Mouse (Mus musculus) megakaryocyte, embryonic 14.5 days (primary cell): ENCODE data around the gene Hmga1b. TPM values are rescaled to one million over a fixed set of nuclear protein-coding genes. Genes with fewer than 3 reads are reported as not detected.
"Not testable (repeated sequence)": the region's sequence is repeated elsewhere in the genome, so short reads cannot be mapped to it uniquely, and the experiment has no call there.

ENCODE experiments used
- H3K27me3 ChIP-seq: replicated peaks from 2 replicates; pipeline ENCODE3; 2012; ENCODE audit warnings: inconsistent platforms
- H3K36me3 ChIP-seq: replicated peaks from 2 replicates; pipeline ENCODE3; 2012; ENCODE audit warnings: low read length, inconsistent platforms, mixed read lengths
- H3K4me1 ChIP-seq: 2 replicates; pipeline ENCODE4 v1.6.1; 2012; ENCODE audit warnings: inconsistent platforms
- H3K4me3 ChIP-seq: replicated peaks from 2 replicates; pipeline ENCODE3; 2012; ENCODE audit warnings: moderate library complexity, mild to moderate bottlenecking, inconsistent platforms
- H3K9me3 ChIP-seq: 2 replicates; pipeline ENCODE4 v1.6.1; 2012; ENCODE audit warnings: inconsistent platforms
- FLI1 ChIP-seq: IDR thresholded peaks from 2 replicates; pipeline ENCODE4 v1.6.1; 2012; ENCODE audit warnings: low read length, inconsistent platforms, mixed read lengths
- GATA1 ChIP-seq: IDR thresholded peaks from 3 replicates; pipeline ENCODE4 v1.6.1; 2012; ENCODE audit warnings: mixed read lengths, low read length, inconsistent platforms, borderline replicate concordance
- polyA plus RNA-seq: library from polyadenylated mRNA; stranded (reverse); fragments of >175 nt; gene quantifications from 2 replicates; pipeline ENCODE4 v1.2.3, GENCODE M21; 2012; ENCODE audit warnings: low replicate concordance; ENCODE audit not compliant: insufficient read depth

Gene Hmga1b
- polyA plus RNA-seq, 1 experiment: 1,141 TPM

DNA sequence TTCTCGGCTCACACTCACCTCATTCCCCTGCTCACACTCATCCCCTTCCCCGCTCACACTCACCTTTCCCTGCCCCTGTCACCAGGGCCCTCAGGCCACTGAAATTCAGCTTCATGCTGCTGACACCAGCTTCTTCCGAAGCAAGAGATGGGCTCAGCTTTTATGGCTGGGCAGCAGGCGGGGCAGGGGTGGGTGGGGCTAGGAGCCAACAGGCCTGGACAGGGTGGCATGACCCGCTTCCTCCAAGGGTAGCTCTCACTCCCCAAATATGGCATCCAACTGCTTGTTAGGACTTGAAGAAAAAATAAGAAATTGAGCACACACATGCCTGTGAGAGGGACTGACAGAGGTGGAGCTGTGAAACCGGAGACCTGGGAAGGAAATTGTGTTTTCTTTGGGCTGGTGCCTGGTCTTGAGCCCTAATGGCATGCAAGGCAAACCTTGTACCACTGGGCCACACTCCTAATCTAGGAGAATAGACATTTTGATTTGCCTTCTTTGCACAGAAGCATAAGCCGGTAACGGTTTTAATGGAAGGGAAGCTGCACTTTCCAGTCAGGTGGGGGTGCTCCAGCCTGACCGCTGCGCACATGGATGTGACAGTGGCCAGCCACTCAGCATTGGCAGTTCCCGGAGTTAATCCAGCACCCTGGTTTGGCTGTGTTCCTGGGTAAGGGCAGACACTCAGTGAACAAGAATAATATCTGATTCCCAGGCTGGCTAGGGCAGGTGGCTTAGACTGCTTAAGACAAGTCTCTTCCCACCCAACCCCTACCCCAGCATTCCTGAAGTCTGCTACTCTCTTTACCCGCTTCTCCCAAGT, 30.5 kb upstream of the Hmga1b start, which contains the start of gene Cbr2:
TSS of gene Cbr2 (minus strand) at position 257 of the 823 bp plus-strand sequence.
- TF ChIP-seq GATA1 (no peak), FLI1 (no peak)
- Histone ChIP-seq H3K4me3 (peak within 1 kb of the TSS; percentile 38), H3K9me3 (no peaks in the 10 kb centered on the region), H3K4me1 (peaks cover 36% of the 10 kb centered on the region), H3K36me3 (no peaks in the 10 kb centered on the region), H3K27me3 (peaks cover 55% of the 10 kb centered on the region)

GRCm38 (mm10) chr11:120733521-120733920, 29.1 kb upstream of the Hmga1b start:
- H3K27me3 ChIP-seq: peaks cover 54% of the 10 kb centered on the region

DNA sequence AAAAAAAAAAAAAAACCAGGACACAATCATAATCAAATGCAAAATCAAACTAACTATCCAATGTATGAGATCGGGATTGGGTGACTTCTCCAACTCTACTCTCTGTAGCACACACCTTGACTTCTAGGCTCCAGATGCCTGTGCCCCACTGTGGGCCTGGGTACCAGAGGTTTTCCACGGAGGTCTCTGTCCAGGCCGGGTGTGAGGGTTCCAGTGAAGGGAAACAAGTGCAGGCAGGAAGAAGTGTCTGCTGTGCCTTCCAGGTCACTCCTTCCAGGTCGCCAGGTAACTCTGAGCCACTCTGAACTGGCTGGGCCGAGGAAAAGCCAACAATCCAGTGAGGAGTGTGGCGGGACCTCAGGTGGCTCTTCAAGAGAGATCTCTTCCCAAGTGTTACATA, 26.2 kb upstream of the Hmga1b start:
- Histone ChIP-seq H3K4me1 (peaks cover 8% of the 10 kb centered on the region), H3K36me3 (no peaks in the 10 kb centered on the region), H3K27me3 (peaks cover 50% of the 10 kb centered on the region), H3K4me3 (no peak overlapping the region), H3K9me3 (no peaks in the 10 kb centered on the region)
- TF ChIP-seq GATA1 (no peak), FLI1 (no peak)

More at GRCm38 (mm10) chr11:120733521-120733920, 29.1 kb upstream of the Hmga1b start:
- H3K4me3 ChIP-seq: no peak overlapping the region
- TF ChIP-seq GATA1 (no peak), FLI1 (no peak)
- no peaks in the 10 kb centered on the region for H3K9me3 ChIP-seq
- peaks cover 28% of the 10 kb centered on the region for H3K4me1 ChIP-seq
- no peaks in the 10 kb centered on the region for H3K36me3 ChIP-seq

DNA sequence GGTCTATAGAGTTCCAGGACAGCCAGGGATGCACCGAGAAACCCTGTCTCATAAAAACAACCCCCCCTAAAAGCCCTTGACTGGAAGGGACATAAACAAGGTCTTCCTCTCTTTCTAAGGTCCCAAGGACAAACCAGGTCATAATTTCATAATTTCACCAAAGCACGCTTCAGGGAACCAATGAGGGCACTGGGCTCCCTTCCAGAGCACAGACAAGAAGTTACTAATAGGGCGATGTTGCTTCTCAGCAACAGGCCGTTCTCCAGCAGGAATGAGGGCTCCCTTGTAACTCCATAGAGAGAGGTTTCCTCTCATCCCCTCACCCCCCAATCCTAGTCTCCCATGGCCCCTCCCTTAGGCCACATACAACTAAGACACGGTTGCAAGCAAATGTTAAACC, 21.6 kb upstream of the Hmga1b start:
- TF ChIP-seq GATA1 (no peak), FLI1 (no peak)
- Histone ChIP-seq H3K4me3 (no peak overlapping the region), H3K27me3 (peaks cover 45% of the 10 kb centered on the region), H3K9me3 (no peaks in the 10 kb centered on the region), H3K36me3 (no peaks in the 10 kb centered on the region), H3K4me1 (peaks cover 5% of the 10 kb centered on the region)

DNA sequence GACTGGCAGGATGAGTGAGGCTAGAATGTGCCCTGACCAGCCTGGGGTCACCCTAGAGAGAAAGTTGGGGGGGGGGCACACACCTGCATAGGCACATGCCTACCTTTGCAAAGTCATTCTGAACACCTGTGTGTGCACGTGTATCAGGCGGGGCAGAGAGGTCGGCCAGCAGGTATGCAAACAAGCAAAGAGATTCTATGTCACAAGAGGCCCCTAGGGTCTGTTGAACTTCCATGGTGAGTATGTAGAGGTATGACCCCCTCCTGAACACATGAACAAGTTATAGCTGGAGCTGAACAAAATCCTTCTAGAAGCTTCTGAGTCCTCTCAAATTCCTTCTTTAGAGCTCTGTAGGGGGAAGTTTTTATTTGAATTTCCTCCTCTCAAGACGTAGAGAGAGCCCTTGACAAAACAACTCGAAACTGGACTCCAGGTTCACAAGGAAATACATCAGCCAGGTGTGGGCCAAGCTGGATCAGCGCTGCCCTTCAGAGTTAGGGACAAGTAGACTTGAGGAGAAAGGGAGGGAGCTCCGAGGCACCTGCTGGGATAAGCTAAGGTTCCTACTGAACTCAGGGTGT, 18.4 kb upstream of the Hmga1b start:
- TF ChIP-seq GATA1 (no peak), FLI1 (no peak)
- H3K4me1 ChIP-seq: peaks cover 5% of the 10 kb centered on the region
- H3K4me3 ChIP-seq: no peak overlapping the region
- H3K36me3 ChIP-seq: no peaks in the 10 kb centered on the region
- no peaks in the 10 kb centered on the region for H3K9me3 ChIP-seq
- peaks cover 43% of the 10 kb centered on the region for H3K27me3 ChIP-seq

DNA sequence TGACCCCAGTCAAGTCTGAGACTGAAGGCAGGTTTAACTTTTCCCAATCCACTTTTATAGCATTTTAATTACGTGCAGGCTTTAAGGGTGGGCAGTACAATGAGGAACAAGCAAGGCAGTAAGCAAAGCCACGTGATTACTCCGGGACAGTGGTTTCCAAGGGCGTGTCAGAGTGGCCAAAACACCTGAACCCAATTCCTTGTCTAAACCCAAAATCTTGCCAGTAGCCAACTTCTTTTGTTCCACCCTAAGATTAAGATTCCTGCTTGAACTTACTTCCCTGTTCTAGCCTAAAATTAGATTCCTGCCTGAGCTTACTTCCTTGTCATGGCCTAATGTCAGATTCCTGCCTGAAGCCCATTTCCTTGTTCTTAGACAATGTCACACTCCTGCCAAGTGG, 14.6 kb upstream of the Hmga1b start:
- H3K4me3 ChIP-seq: no peak overlapping the region
- H3K9me3 ChIP-seq: no peaks in the 10 kb centered on the region
- H3K27me3 ChIP-seq: peaks cover 37% of the 10 kb centered on the region
- no peaks in the 10 kb centered on the region for H3K36me3 ChIP-seq
- TF ChIP-seq GATA1 (no peak), FLI1 (no peak)
- no peaks in the 10 kb centered on the region for H3K4me1 ChIP-seq

DNA sequence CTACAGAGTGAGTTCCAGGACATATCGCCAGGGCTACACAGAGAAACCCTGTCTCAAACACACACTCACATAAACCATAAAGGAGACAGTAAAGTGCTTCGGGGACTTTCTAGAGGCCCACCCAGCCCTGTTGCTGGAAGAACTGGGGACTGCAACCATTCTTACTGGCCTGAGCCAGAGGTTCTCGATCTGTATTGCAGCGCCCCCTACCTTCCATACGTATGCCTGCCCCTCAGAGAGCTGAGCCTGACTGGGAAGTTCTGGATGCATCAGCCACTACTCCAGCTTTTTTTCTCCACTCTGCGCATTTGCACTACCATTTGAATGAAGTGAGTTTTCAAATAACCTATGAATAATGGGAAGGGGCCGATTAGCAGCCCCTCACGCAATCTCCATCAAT, 13.2 kb upstream of the Hmga1b start:
- H3K27me3 ChIP-seq: peaks cover 30% of the 10 kb centered on the region
- no peaks in the 10 kb centered on the region for H3K9me3 ChIP-seq
- no peak overlapping the region for H3K4me3 ChIP-seq
- TF ChIP-seq FLI1: no peak
- TF ChIP-seq GATA1: no peak
- no peaks in the 10 kb centered on the region for H3K36me3 ChIP-seq
- no peaks in the 10 kb centered on the region for H3K4me1 ChIP-seq

DNA sequence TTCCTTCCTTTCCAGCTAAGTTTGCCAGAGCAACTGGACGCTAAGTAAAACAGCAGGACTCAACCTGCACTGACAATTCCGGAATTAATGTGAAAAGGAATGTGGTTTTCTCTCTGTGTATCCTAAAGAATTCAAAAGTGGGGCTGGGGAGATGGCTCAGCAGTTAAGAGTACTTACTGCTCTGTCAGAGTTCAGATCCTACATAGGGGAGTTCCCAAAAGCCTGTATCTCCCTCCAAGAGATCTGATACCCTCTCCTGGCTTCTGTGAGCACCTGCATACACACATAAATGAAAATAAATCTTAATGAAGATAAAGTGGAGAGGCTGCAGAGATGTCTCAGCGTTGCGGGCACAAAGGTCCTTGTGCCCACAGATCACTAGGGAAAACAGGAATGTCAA, 11.0 kb upstream of the Hmga1b start:
- no peak for TF ChIP-seq GATA1
- TF ChIP-seq FLI1: no peak
- no peak overlapping the region for H3K4me3 ChIP-seq
- H3K9me3 ChIP-seq: peaks cover 5% of the 10 kb centered on the region
- H3K4me1 ChIP-seq: no peaks in the 10 kb centered on the region
- peaks cover 17% of the 10 kb centered on the region for H3K27me3 ChIP-seq
- no peaks in the 10 kb centered on the region for H3K36me3 ChIP-seq

- peaks cover 6% of the 10 kb centered on the region for H3K4me1 ChIP-seq
- H3K9me3 ChIP-seq: peaks cover 55% of the 10 kb centered on the region
- H3K4me3 ChIP-seq: no peak overlapping the region
- no peak for TF ChIP-seq GATA1
- no peak for TF ChIP-seq FLI1
- peaks cover 21% of the 10 kb centered on the region for H3K27me3 ChIP-seq
- no peaks in the 10 kb centered on the region for H3K36me3 ChIP-seq
These were observed 2.4 kb upstream of the Hmga1b start for GRCm38 (mm10) chr11:120760236-120760635.

DNA sequence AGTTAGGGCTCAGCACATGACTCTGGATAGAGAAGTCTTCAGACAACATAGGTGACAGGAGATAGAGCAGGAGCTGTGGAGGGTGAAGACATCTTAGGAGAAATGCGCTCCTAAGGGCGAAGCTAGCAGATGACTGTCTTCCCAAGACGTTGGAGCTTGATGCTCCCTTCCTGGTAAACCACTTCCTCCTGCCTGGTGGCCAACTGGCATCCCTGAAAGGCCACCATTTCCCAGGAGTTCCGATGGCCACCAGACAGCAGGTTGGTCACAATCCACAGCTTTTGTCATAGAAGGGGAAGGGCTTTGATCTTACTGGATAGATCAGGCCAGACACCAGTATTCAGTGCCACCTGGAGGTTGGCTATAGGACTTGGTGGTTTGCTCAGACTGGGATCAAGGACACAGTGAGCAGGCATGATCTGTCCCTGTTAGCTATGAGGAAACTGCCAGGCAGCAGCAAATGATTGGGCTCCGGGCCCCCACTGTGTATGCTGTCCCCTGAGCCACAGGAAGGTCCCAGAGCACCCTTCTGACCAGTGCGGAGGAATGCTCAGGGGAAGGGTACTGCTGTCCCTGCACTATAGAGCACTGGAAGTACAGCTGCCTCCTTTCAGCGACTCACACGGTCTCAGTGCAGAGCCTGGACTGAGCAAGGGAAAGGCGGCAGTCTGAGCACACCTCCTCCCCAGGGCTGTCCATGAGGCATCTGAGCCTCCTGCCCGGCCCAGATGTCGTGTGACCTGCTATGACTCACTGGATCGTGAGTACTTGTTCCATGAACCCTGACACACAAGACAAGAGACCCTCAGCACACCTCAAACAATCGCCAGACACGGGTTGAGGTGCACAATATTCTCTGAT, 553 bp upstream of the Hmga1b start:
- TF ChIP-seq GATA1: no peak
- TF ChIP-seq FLI1: no peak
- H3K9me3 ChIP-seq: peaks cover 46% of the 10 kb centered on the region
- peaks cover 35% of the 10 kb centered on the region for H3K27me3 ChIP-seq
- H3K4me1 ChIP-seq: peaks cover 9% of the 10 kb centered on the region
- peak overlapping the region; percentile 26 for H3K4me3 ChIP-seq
- H3K36me3 ChIP-seq: no peaks in the 10 kb centered on the region

DNA sequence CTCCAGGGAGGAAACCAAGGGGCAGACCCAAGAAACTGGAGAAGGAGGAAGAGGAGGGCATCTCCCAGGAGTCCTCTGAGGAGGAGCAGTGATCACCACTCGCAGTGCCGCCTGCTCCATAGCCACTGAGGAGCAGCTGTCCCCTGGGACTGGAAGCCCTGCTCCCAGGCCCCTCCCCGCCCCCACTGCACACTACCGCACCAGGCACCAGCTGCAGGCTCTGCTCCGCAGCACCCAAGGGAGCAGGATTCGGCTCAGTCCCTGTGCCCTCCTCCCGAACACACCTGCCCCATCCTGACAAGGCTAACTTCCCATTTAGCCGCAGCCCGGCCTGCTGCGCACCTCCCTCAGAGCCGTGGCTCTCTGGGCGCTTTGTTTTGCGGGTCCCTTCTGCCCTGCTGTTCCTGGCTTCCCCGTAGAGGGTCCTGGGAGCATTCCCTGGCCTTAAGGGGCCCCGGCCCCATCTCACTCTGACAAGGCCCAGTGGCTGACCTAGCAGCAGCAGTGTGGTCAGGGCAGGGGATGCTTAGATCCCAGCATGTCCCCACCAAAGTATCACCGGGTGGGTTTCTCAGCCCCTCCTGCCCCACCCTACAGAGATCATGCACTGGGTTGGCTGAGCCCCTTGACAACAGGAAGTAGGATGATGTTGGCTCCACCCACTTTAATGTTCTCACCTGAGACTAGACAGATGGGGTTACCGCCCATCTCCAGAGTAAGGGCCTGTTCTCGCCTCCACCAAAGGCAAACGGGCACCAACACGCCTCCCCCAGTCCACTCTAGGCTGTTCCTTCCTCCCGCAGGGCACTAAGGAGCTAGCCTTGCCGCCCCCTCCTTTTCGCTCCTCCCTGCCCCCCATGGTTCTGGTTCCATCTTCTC, 766 bp downstream of the Hmga1b start:
- H3K4me3 ChIP-seq, H3K36me3 ChIP-seq: not testable (repeated sequence)
- Histone ChIP-seq H3K27me3 (peaks cover 41% of the 10 kb centered on the region), H3K9me3 (peaks cover 37% of the 10 kb centered on the region), H3K4me1 (peaks cover 23% of the 10 kb centered on the region)

DNA sequence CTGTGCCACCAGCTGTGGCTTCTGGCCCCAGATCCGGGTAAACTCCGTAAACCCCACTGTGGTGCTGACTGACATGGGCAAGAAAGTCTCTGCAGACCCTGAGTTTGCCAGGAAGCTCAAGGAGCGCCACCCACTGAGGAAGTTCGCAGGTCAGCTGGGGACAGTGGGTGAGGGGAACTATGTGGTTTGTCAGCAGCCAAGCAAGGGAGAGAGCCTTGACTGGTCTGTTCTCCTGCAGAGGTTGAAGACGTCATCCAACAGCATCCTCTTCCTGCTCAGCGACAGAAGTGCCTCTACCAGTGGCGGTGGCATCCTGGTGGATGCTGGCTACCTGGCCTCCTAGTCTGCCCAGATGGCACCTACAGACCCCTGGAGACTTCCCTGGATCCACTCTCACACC, 4.4 kb downstream of the Hmga1b start:
- Histone ChIP-seq H3K27me3 (peaks cover 36% of the 10 kb centered on the region), H3K4me1 (peaks cover 23% of the 10 kb centered on the region)
- not testable (repeated sequence) for H3K9me3 ChIP-seq, H3K36me3 ChIP-seq, H3K4me3 ChIP-seq
